Mouse (Mus musculus): ENCODE data around the gene Taar7e. TPM values are rescaled to one million over a fixed set of nuclear protein-coding genes. Genes with fewer than 3 reads are reported as not detected.

The Taar7e gene
- not detected for total RNA-seq (2023)

GRCm38 (mm10) chr10:24037314-24037713 is at the start of gene Taar7e:
TSS of gene Taar7e (plus strand) at chr10:24037614.

DNA sequence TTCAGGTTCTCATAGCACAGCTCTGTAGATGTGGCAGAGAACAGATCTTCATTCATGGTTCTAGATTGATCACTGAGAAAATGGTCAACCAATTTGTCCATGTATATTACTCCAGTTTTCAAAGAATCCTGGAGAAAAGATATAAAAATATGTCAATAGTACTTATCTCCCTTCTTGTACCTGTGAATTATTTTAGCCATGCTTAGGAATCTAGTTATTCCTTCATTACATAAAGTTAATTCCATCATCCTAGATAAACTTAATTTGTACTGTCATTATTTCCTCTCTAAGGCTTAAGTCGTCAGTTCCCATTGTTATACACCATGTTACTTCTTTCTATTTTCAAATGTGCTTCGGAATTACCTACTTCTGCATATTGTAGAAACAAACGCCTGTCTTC is 44.0 kb upstream of the Taar7e start, which contains the start of gene Taar7a:
TSS of gene Taar7a (minus strand) at position 101 of the 400 bp plus-strand sequence.

GRCm38 (mm10) chr10:23999639-24000038 is 37.8 kb upstream of the Taar7e start, which contains the start of gene Taar7b:
TSS of gene Taar7b (plus strand) at chr10:23999939.

DNA sequence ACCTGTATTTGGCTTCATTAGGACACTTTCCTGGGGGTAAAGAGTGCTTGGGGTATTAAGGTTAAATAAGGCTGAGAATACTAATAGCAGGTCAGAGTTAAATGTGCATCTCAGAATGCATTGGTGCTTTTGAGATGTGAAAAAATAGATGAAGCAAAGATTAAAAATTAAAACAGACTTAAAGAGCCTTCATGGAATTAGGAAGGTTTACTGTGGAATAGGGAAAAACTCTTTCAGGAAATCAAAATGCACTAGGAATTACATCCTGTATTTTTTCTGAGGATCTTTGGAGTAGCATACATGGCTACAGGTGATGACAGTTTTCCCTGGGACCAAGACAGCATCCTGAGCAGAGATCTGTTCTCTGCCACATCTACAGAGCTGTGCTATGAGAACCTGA is 10.5 kb upstream of the Taar7e start, which contains the start of gene Taar7d:
TSS of gene Taar7d (plus strand) at position 301 of the 400 bp plus-strand sequence.

DNA sequence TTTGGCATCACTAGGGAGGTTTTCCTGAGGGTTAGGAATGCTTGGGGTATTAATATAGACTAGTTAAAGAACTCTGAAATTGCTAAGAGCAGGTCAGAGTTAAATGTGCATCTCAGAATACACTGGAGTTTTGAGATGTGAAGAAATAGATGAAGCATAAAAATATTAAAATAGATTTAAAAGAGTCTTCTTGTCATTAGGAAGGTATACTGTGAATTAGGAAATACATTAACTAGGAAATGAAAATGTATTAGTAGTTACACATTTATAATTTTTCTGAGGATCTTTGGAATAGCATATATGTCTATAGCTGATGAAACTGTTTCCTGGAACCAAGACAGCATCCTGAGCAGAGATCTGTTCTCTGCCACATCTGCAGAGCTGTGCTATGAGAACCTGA is 11.8 kb downstream of the Taar7e start, which contains the start of gene Taar7f:
TSS of gene Taar7f (plus strand) at position 301 of the 400 bp plus-strand sequence.

GRCm38 (mm10) chr10:24076200-24076599 is 38.8 kb downstream of the Taar7e start, which contains the start of gene Taar8a:
TSS of gene Taar8a (plus strand) at chr10:24076500.

Other genes with a start within 250 kb of the Taar7e start
- not detected for gene Slc18b1, start 240.6 kb upstream of the Taar7e start, total RNA-seq (2023)
- 0.32 TPM for gene Vnn3, start 186.2 kb upstream of the Taar7e start, total RNA-seq (2023)
- not detected for gene Vnn1, start 142.9 kb upstream of the Taar7e start, total RNA-seq (2023)
- gene Taar1, start 117.3 kb upstream of the Taar7e start, total RNA-seq (2023) = not detected
- not detected for gene Taar2, start 99.0 kb upstream of the Taar7e start, total RNA-seq (2023)
- not detected for gene Taar3, start 88.1 kb upstream of the Taar7e start, total RNA-seq (2023)
- not detected for gene Taar4, start 77.1 kb upstream of the Taar7e start, total RNA-seq (2023)
- gene Taar5, start 66.9 kb upstream of the Taar7e start, total RNA-seq (2023) = not detected
- not detected for gene Taar6, start 52.0 kb upstream of the Taar7e start, total RNA-seq (2023)
- gene Taar7a, start 44.1 kb upstream of the Taar7e start, total RNA-seq (2023) = not detected
- not detected for gene Taar7b, start 37.7 kb upstream of the Taar7e start, total RNA-seq (2023)
- not detected for gene Taar7d, start 10.4 kb upstream of the Taar7e start, total RNA-seq (2023)
- gene Taar7f, start 11.9 kb downstream of the Taar7e start, total RNA-seq (2023) = not detected
- not detected for gene Taar8a, start 38.9 kb downstream of the Taar7e start, total RNA-seq (2023)
- gene Taar8b, start 54.7 kb downstream of the Taar7e start, total RNA-seq (2023) = not detected
- gene Taar8c, start 64.3 kb downstream of the Taar7e start, total RNA-seq (2023) = not detected
- not detected for gene Taar9, start 71.9 kb downstream of the Taar7e start, total RNA-seq (2023)
- gene Stx7, start 111.7 kb downstream of the Taar7e start, total RNA-seq (2023) = 29.5 TPM
- not detected for gene Moxd1, start 185.9 kb downstream of the Taar7e start, total RNA-seq (2023)

Data from CD4-positive naive resting alpha-beta T cell, adult 76 days (primary cell).